Mouse (Mus musculus) E14TG2a.4 (cell line): ENCODE measurements around the gene Aplp2.

ENCODE experiments used
- H3K27me3 ChIP-seq: 2 replicates; pipeline ENCODE4 v1.6.1; 2014; ENCODE audit warnings: low read length, control low read depth; ENCODE audit not compliant: insufficient read depth
- H3K36me3 ChIP-seq: 2 replicates; pipeline ENCODE4 v1.6.1; 2014; ENCODE audit warnings: low read length, control low read depth; ENCODE audit not compliant: insufficient read depth
- H3K4me1 ChIP-seq: replicated peaks from 2 replicates; pipeline ENCODE4 v1.6.1; 2014; ENCODE audit warnings: low read depth, low read length, control low read depth
- H3K4me3 ChIP-seq: replicated peaks from 2 replicates; pipeline ENCODE4 v1.5.1; 2014; ENCODE audit warnings: mild to moderate bottlenecking, low read length
- H3K9me3 ChIP-seq: 2 replicates; pipeline ENCODE4 v1.6.1; 2014; ENCODE audit warnings: low read length, control low read depth
- CTCF ChIP-seq: conservative IDR thresholded peaks from 2 replicates; pipeline ENCODE4 v1.5.1; 2014; ENCODE audit warnings: low read length
- NANOG ChIP-seq: IDR thresholded peaks from 2 replicates; pipeline ENCODE4 v1.6.1; 2014; ENCODE audit warnings: borderline replicate concordance, low read length, mixed read lengths
- POU5F1 ChIP-seq: IDR thresholded peaks from 2 replicates; pipeline ENCODE4 v1.6.1; 2014; ENCODE audit warnings: low read length, borderline replicate concordance

The Aplp2 gene

GRCm38 (mm10) chr9:31211690-31212499 is at the start of gene Aplp2:
TSS of gene Aplp2 (minus strand) at chr9:31211815.
- Histone ChIP-seq H3K4me1 (peaks cover 28% of the 10 kb centered on the region), H3K27me3 (no peaks in the 10 kb centered on the region)
- TF ChIP-seq NANOG = no peak
- TF ChIP-seq POU5F1 = no peak
- TF ChIP-seq CTCF = no peak

GRCm38 (mm10) chr9:31260219-31260618 is 48.6 kb upstream of the Aplp2 start:
- no peak overlapping the region for H3K4me3 ChIP-seq
- TF ChIP-seq CTCF (no peak), POU5F1 (no peak), NANOG (no peak)
- H3K36me3 ChIP-seq = no peaks in the 10 kb centered on the region

More at GRCm38 (mm10) chr9:31211690-31212499, at the start of gene Aplp2:
- Histone ChIP-seq H3K36me3 (peaks cover 4% of the 10 kb centered on the region; the same call in 1 of the 2 replicates), H3K4me3 (peak within 1 kb of the TSS; percentile 95), H3K9me3 (no peaks in the 10 kb centered on the region)

GRCm38 (mm10) chr9:31258237-31258636 is 46.6 kb upstream of the Aplp2 start:
- Histone ChIP-seq H3K36me3 (no peaks in the 10 kb centered on the region), H3K9me3 (no peaks in the 10 kb centered on the region), H3K4me3 (no peak overlapping the region), H3K27me3 (no peaks in the 10 kb centered on the region), H3K4me1 (peaks cover 34% of the 10 kb centered on the region)
- TF ChIP-seq CTCF = no peak
- no peak for TF ChIP-seq NANOG
- TF ChIP-seq POU5F1 = no peak

More at GRCm38 (mm10) chr9:31260219-31260618, 48.6 kb upstream of the Aplp2 start:
- Histone ChIP-seq H3K4me1 (peaks cover 14% of the 10 kb centered on the region), H3K9me3 (no peaks in the 10 kb centered on the region), H3K27me3 (no peaks in the 10 kb centered on the region)

GRCm38 (mm10) chr9:31255953-31256352 is 44.3 kb upstream of the Aplp2 start:
- TF ChIP-seq NANOG (no peak), POU5F1 (no peak), CTCF (no peak)
- Histone ChIP-seq H3K4me1 (peaks cover 46% of the 10 kb centered on the region), H3K9me3 (no peaks in the 10 kb centered on the region), H3K4me3 (no peak overlapping the region), H3K27me3 (no peaks in the 10 kb centered on the region), H3K36me3 (no peaks in the 10 kb centered on the region)

GRCm38 (mm10) chr9:31254697-31255004 is 43.0 kb upstream of the Aplp2 start:
- Histone ChIP-seq H3K9me3 (no peaks in the 10 kb centered on the region), H3K27me3 (no peaks in the 10 kb centered on the region), H3K4me1 (peaks cover 44% of the 10 kb centered on the region), H3K36me3 (no peaks in the 10 kb centered on the region), H3K4me3 (no peak overlapping the region)
- TF ChIP-seq NANOG = no peak
- no peak for TF ChIP-seq CTCF
- TF ChIP-seq POU5F1 = no peak

- Histone ChIP-seq H3K9me3 (no peaks in the 10 kb centered on the region), H3K27me3 (no peaks in the 10 kb centered on the region), H3K36me3 (no peaks in the 10 kb centered on the region), H3K4me3 (peak overlapping the region; percentile 62), H3K4me1 (peaks cover 39% of the 10 kb centered on the region)
- TF ChIP-seq POU5F1 (no peak), NANOG (peak; percentile 48; the same call in 1 of the 2 replicates), CTCF (no peak)
These were observed 42.5 kb upstream of the Aplp2 start for GRCm38 (mm10) chr9:31253866-31254696.

GRCm38 (mm10) chr9:31253311-31253734 is 41.7 kb upstream of the Aplp2 start:
- H3K9me3 ChIP-seq = no peaks in the 10 kb centered on the region
- peaks cover 39% of the 10 kb centered on the region for H3K4me1 ChIP-seq
- H3K36me3 ChIP-seq = no peaks in the 10 kb centered on the region
- H3K27me3 ChIP-seq = no peaks in the 10 kb centered on the region
- H3K4me3 ChIP-seq = peak overlapping the region; percentile 62
- no peak for TF ChIP-seq POU5F1
- TF ChIP-seq CTCF = no peak
- TF ChIP-seq NANOG = no peak

GRCm38 (mm10) chr9:31252182-31252799 is 40.7 kb upstream of the Aplp2 start:
- Histone ChIP-seq H3K27me3 (no peaks in the 10 kb centered on the region), H3K4me1 (peaks cover 39% of the 10 kb centered on the region), H3K9me3 (no peaks in the 10 kb centered on the region), H3K36me3 (no peaks in the 10 kb centered on the region), H3K4me3 (no peak overlapping the region)
- TF ChIP-seq POU5F1 (no peak), CTCF (no peak), NANOG (no peak)
